Mouse (Mus musculus): ENCODE data around the gene Zfp64.

Gene Zfp64

GRCm38 (mm10) chr2:168848553-168848952 is 106.8 kb downstream of the Zfp64 start:
- DNase-seq (ENCODE audit: low spot score) = no peak

DNA sequence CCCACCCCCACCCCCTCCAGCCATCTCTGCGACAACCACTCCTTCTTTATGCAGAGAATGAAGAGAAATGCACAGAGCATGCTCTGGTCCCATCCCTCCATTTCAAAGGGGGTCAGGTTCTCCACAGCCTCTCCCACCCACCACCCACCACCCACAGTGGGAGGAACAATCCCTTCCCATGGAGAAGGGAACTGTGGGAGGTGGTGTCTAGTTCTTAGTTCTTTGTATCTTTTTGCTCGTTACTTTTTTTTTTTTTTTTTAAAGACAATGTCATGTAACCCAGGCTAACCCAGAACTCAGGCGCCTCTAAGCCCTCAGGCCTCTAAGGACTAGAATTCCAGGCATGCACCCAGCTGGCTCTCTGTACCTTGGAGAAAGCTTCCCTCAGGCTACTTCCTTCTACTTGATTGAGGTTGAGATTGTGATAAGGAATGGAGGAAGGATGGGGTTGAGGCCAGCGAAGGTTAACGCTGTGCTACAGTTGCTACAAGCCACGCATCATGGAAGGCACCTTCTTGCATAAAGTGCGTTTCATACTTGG is 109.1 kb downstream of the Zfp64 start:
- DNase-seq (ENCODE audit: low spot score) = no peak

Data from urinary bladder, postnatal 25 days (tissue).